Mouse (Mus musculus) retina, postnatal 7 days (tissue): ENCODE results near the gene Dapk2.

Experiments
- DNase-seq: peaks from one replicate; pipeline ENCODE4 v3.0.0-alpha.2; 2012; ENCODE audit warnings: low read depth, low spot score

Gene Dapk2

GRCm38 (mm10) chr9:66228456-66229151, 70.6 kb downstream of the Dapk2 start:
- no peak for DNase-seq

- DNase-seq, result no peak
Observed at GRCm38 (mm10) chr9:66231820-66232479, 73.9 kb downstream of the Dapk2 start.

GRCm38 (mm10) chr9:66236615-66237014, 78.6 kb downstream of the Dapk2 start:
- DNase-seq, result no peak

GRCm38 (mm10) chr9:66237742-66238141, 79.7 kb downstream of the Dapk2 start:
- no peak for DNase-seq

- no peak for DNase-seq
Observed at GRCm38 (mm10) chr9:66239173-66239572, 81.2 kb downstream of the Dapk2 start.

- no peak for DNase-seq
Observed at GRCm38 (mm10) chr9:66239691-66240090, 81.7 kb downstream of the Dapk2 start.

- DNase-seq, result no peak
Observed at GRCm38 (mm10) chr9:66240493-66240892, 82.5 kb downstream of the Dapk2 start.

GRCm38 (mm10) chr9:66240991-66241390, 83.0 kb downstream of the Dapk2 start:
- peak; percentile 23 for DNase-seq

GRCm38 (mm10) chr9:66241722-66242121, 83.7 kb downstream of the Dapk2 start:
- DNase-seq, result no peak

- no peak for DNase-seq
Observed at GRCm38 (mm10) chr9:66243240-66243639, 85.2 kb downstream of the Dapk2 start.

GRCm38 (mm10) chr9:66244079-66244478, 86.1 kb downstream of the Dapk2 start:
- DNase-seq, result no peak

GRCm38 (mm10) chr9:66245707-66246106, 87.7 kb downstream of the Dapk2 start:
- DNase-seq, result no peak

GRCm38 (mm10) chr9:66249281-66249680, 91.3 kb downstream of the Dapk2 start:
- DNase-seq, result no peak

- DNase-seq, result no peak
Observed at GRCm38 (mm10) chr9:66251159-66251691, 93.2 kb downstream of the Dapk2 start.

- DNase-seq, result no peak
Observed at GRCm38 (mm10) chr9:66261741-66262140, 103.7 kb downstream of the Dapk2 start.

- DNase-seq, result no peak
Observed at GRCm38 (mm10) chr9:66263701-66264100, 105.7 kb downstream of the Dapk2 start.

- no peak for DNase-seq
Observed at GRCm38 (mm10) chr9:66265645-66266044, 107.6 kb downstream of the Dapk2 start.

GRCm38 (mm10) chr9:66266237-66267170, 108.5 kb downstream of the Dapk2 start:
- no peak for DNase-seq

GRCm38 (mm10) chr9:66268804-66269203, 110.8 kb downstream of the Dapk2 start:
- no peak for DNase-seq

GRCm38 (mm10) chr9:66270038-66270437, 112.0 kb downstream of the Dapk2 start:
- no peak for DNase-seq

- no peak for DNase-seq
Observed at GRCm38 (mm10) chr9:66271726-66272125, 113.7 kb downstream of the Dapk2 start.

GRCm38 (mm10) chr9:66273632-66274031, 115.6 kb downstream of the Dapk2 start:
- DNase-seq, result no peak
